Comparison of ENCODE assay signal across 9 mouse cellular contexts in the genomic region with DNA sequence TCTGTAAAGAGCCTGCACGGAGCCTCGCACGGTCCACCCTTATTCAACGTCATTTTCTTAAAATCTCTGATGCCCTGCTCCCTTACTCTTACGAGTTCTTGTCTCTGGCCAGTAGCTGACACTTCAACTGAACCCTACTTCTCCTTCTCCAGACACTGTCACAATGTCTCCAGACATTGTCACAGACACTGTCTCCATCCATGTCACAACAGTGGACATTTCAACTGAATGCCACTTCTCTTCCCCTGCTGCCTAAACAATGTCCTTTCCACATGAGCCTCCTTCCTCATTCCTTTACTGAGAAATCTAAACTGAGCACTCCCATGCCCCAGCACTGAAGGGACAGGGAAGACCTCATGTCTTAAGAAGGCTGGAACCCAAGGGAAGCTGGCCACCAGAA. TPM values are rescaled to one million over a fixed set of nuclear protein-coding genes. Genes with fewer than 3 reads are reported as not detected.
DNase-seq lines count a peak whose midpoint lies in the region; ATAC-seq and TF ChIP-seq lines count a peak whose summit lies in the region.
"Had no signal": no experiment of that assay in that cellular context is flagged by ENCODE, and none has a peak within 500 bp of the region (broad histone marks: within the 10 kb centered on the region; RNA-seq: fewer than 3 reads in every experiment).

No protein-coding gene starts in this region.

- no peak for ATAC-seq in heart, embryonic 12.5 days (ENCODE audit: insufficient number of reproducible peaks, low FRiP score)
- ATAC-seq in hindbrain, embryonic 13.5 days (ENCODE audit: low FRiP score): no peak

- H3K27ac ChIP-seq in heart, embryonic 12.5 days (ENCODE audit: poor library complexity, severe bottlenecking): no peak overlapping the region
- H3K27ac ChIP-seq in ES-E14 (ENCODE audit: insufficient read depth, low read depth, low read length, poor library complexity, severe bottlenecking): no peak overlapping the region
- no peak overlapping the region for H3K27ac ChIP-seq in hindbrain, embryonic 13.5 days
- H3K27ac ChIP-seq in midbrain, embryonic 10.5 days (replicated peaks): no peak overlapping the region

- peaks cover 37% of the 10 kb centered on the region for H3K4me1 ChIP-seq in heart, embryonic 12.5 days (replicated peaks)
- H3K4me1 ChIP-seq in ES-E14 (ENCODE audit: control insufficient read depth in 2 of 2, insufficient read depth in 2 of 2, low read length in 2 of 2, poor library complexity in 1 of 2): peaks cover 7 to 17% of the 10 kb centered on the region in 2 experiments; a peak in 3 of 4 replicates
- H3K4me1 ChIP-seq in hindbrain, embryonic 13.5 days (replicated peaks): peaks cover 37% of the 10 kb centered on the region
- peaks cover 44% of the 10 kb centered on the region for H3K4me1 ChIP-seq in midbrain, embryonic 10.5 days

- H3K9me3 ChIP-seq in heart, embryonic 12.5 days (replicated peaks): no peaks in the 10 kb centered on the region
- no peaks in the 10 kb centered on the region for H3K9me3 ChIP-seq in ES-E14 (ENCODE audit: control insufficient read depth, insufficient read depth, low read depth, low read length)
- H3K9me3 ChIP-seq in hindbrain, embryonic 13.5 days: no peaks in the 10 kb centered on the region
- H3K9me3 ChIP-seq in midbrain, embryonic 10.5 days (replicated peaks): no peaks in the 10 kb centered on the region

- no peak for DNase-seq in heart, adult 9 months (ENCODE audit: low spot score in 2 of 2)
- DNase-seq in ES-E14 (ENCODE audit: low read depth, low spot score): no peak
- no peak for DNase-seq in midbrain, embryonic 10.5 days (ENCODE audit: low spot score)
- DNase-seq in adrenal gland, adult 18-20 months (ENCODE audit: low spot score in 2 of 2): no peak
- no peak for DNase-seq in cerebellum, postnatal 14 days
- DNase-seq in lung, postnatal 36 days: no peak
- DNase-seq: layer of hippocampus, postnatal 36 days had no signal

- H3K4me3 ChIP-seq in heart, embryonic 12.5 days: peak overlapping the region; percentile 92
- H3K4me3 ChIP-seq in ES-E14 (ENCODE audit: insufficient read depth in 1 of 2, low read depth in 1 of 2, low read length in 2 of 2, poor library complexity in 1 of 2, severe bottlenecking in 1 of 2): peak overlapping the region; percentile 68 to 89
- H3K4me3 ChIP-seq in hindbrain, embryonic 13.5 days: peak overlapping the region; percentile 72
- H3K4me3 ChIP-seq in midbrain, embryonic 10.5 days: peak overlapping the region; percentile 82

- H3K4me2 ChIP-seq in heart, embryonic 12.5 days: peak overlapping the region; percentile 100
- H3K4me2 ChIP-seq in hindbrain, embryonic 13.5 days: peak overlapping the region; percentile 100

- H3K27me3 ChIP-seq in heart, embryonic 12.5 days (replicated peaks): no peaks in the 10 kb centered on the region
- 0 out of 2 replicates have a peak, but pooled peaks cover under 1% of the 10 kb centered on the region for H3K27me3 ChIP-seq in hindbrain, embryonic 13.5 days
- peaks cover 2% of the 10 kb centered on the region; the same call in 1 of the 2 replicates for H3K27me3 ChIP-seq in midbrain, embryonic 10.5 days (ENCODE audit: low read depth, poor library complexity, severe bottlenecking)

- WGBS in heart, embryonic 12.5 days: 88% methylated on average over 5 of the region's 5 CpGs
- 86% methylated on average over 5 of the region's 5 CpGs for WGBS in hindbrain, embryonic 13.5 days
- 89% methylated on average over 5 of the region's 5 CpGs for WGBS in midbrain, embryonic 10.5 days

- H3K9ac ChIP-seq in heart, embryonic 12.5 days: peak overlapping the region; percentile 94
- peak overlapping the region; percentile 89 for H3K9ac ChIP-seq in ES-E14 (ENCODE audit: insufficient read depth, low read depth, low read length, poor library complexity, severe bottlenecking)
- peak overlapping the region; percentile 91 for H3K9ac ChIP-seq in hindbrain, embryonic 13.5 days

- H3K36me3 ChIP-seq in heart, embryonic 12.5 days: peaks cover 33% of the 10 kb centered on the region
- peaks cover 38% of the 10 kb centered on the region for H3K36me3 ChIP-seq in ES-E14 (ENCODE audit: control insufficient read depth, insufficient read depth, low read length, poor library complexity, severe bottlenecking)
- peaks cover 39% of the 10 kb centered on the region for H3K36me3 ChIP-seq in hindbrain, embryonic 13.5 days
- H3K36me3 ChIP-seq in midbrain, embryonic 10.5 days: peaks cover 50% of the 10 kb centered on the region

- in situ Hi-C loops in ES-E14 (cut with MboI; ENCODE audit: low sequenced_read_pairs in 2 of 2, unreplicated experiment in 2 of 2): no loop called here

TF ChIP-seq in ES-E14, 5 proteins besides CTCF, POLR2A, EP300 and RAD21:
- TF ChIP-seq CHD2 (IDR thresholded peaks at IDR 0.05; ENCODE audit: low read depth, low read length) (no peak), ZNF384 (IDR thresholded peaks at IDR 0.05; ENCODE audit: low read depth, low read length) (no peak), MAFK (IDR thresholded peaks at IDR 0.05; ENCODE audit: insufficient read depth, low read depth, low read length) (no peak), HCFC1 (IDR thresholded peaks at IDR 0.05; ENCODE audit: borderline replicate concordance, insufficient read depth, low read length) (no peak), ZC3H11A (IDR thresholded peaks at IDR 0.05; ENCODE audit: borderline replicate concordance, low read depth, low read length) (no peak)
TF ChIP-seq in ES-E14: peak in this region for 0.

RNA-seq across cellular contexts. Expression of gene Ccdc86, which starts 1.8 kb away (rescaled TPM):
- 20.1 and 21.6 TPM in 2 replicates for polyA plus RNA-seq in heart, embryonic 12.5 days (2016; fragmentation: Nextera tagmentation; extraction: Ambion mirVana)
- 25.7 and 29.1 TPM in 2 replicates for total RNA-seq in ES-E14 (2012; rRNA removed)
- polyA plus RNA-seq in hindbrain, embryonic 13.5 days (2015; fragmentation: Nextera tagmentation; extraction: Ambion mirVana): 15.0 and 15.2 TPM in 2 replicates
- 31.1 and 39.2 TPM in 2 replicates for polyA plus RNA-seq in midbrain, embryonic 10.5 days (2016; fragmentation: Nextera tagmentation; extraction: Ambion mirVana)
- 10 to 100 TPM; 16.2 to 20.0 TPM for total RNA-seq in adrenal gland, adult 18-20 months (2021)

RNA-seq across cellular contexts. Expression of gene Ptgdr2, which starts 10.3 kb away (rescaled TPM):
- 0.09 TPM in 1 of 2 replicates, not detected in the other for polyA plus RNA-seq in heart, embryonic 12.5 days (2016; fragmentation: Nextera tagmentation; extraction: Ambion mirVana)
- total RNA-seq in ES-E14 (2012; rRNA removed): 0.67 and 1.1 TPM in 2 replicates
- 0.19 and 0.22 TPM in 2 replicates for polyA plus RNA-seq in hindbrain, embryonic 13.5 days (2015; fragmentation: Nextera tagmentation; extraction: Ambion mirVana)
- 0.04 and 0.09 TPM in 2 replicates for polyA plus RNA-seq in midbrain, embryonic 10.5 days (2016; fragmentation: Nextera tagmentation; extraction: Ambion mirVana)
- not detected for total RNA-seq in adrenal gland, adult 18-20 months (2021)

RNA-seq across cellular contexts. Expression of gene Zp1, which starts 26.8 kb away (rescaled TPM):
- not detected in 2 replicates for polyA plus RNA-seq in heart, embryonic 12.5 days (2016; fragmentation: Nextera tagmentation; extraction: Ambion mirVana)
- 0.09 TPM in 1 of 2 replicates, not detected in the other for total RNA-seq in ES-E14 (2012; rRNA removed)
- not detected in 2 replicates for polyA plus RNA-seq in hindbrain, embryonic 13.5 days (2015; fragmentation: Nextera tagmentation; extraction: Ambion mirVana)
- polyA plus RNA-seq in midbrain, embryonic 10.5 days (2016; fragmentation: Nextera tagmentation; extraction: Ambion mirVana): not detected in 2 replicates
- not detected for total RNA-seq in adrenal gland, adult 18-20 months (2021)
- total RNA-seq: layer of hippocampus, postnatal 36 days had no signal

RNA-seq across cellular contexts. Expression of gene Ms4a10, which starts 27.3 kb away (rescaled TPM):
- not detected in 2 replicates for polyA plus RNA-seq in heart, embryonic 12.5 days (2016; fragmentation: Nextera tagmentation; extraction: Ambion mirVana)
- total RNA-seq in ES-E14 (2012; rRNA removed): 6.2 and 8.3 TPM in 2 replicates
- polyA plus RNA-seq in hindbrain, embryonic 13.5 days (2015; fragmentation: Nextera tagmentation; extraction: Ambion mirVana): not detected in 2 replicates
- polyA plus RNA-seq in midbrain, embryonic 10.5 days (2016; fragmentation: Nextera tagmentation; extraction: Ambion mirVana): not detected in 2 replicates
- 10 to 100 TPM in 1 of 2 experiments, under 1 TPM in 1; 0.51 to 25.4 TPM for total RNA-seq in adrenal gland, adult 18-20 months (2021)
- total RNA-seq: layer of hippocampus, postnatal 36 days had no signal

RNA-seq across cellular contexts. Expression of gene Ms4a15, which starts 45.8 kb away (rescaled TPM):
- polyA plus RNA-seq in heart, embryonic 12.5 days (2016; fragmentation: Nextera tagmentation; extraction: Ambion mirVana): not detected in 2 replicates
- total RNA-seq in ES-E14 (2012; rRNA removed): 0.32 TPM in 1 of 2 replicates, not detected in the other
- not detected in 2 replicates for polyA plus RNA-seq in hindbrain, embryonic 13.5 days (2015; fragmentation: Nextera tagmentation; extraction: Ambion mirVana)
- polyA plus RNA-seq in midbrain, embryonic 10.5 days (2016; fragmentation: Nextera tagmentation; extraction: Ambion mirVana): not detected in 2 replicates
- total RNA-seq in adrenal gland, adult 18-20 months (2021): not detected
- total RNA-seq: layer of hippocampus, postnatal 36 days had no signal
